Mouse (Mus musculus) thymus, postnatal 10 days (tissue): ENCODE measurements around the gene Slc23a2.

ENCODE experiments used
- DNase-seq, 2 experiments: peaks; one replicate each; pipeline ENCODE4 v3.0.0; 2021; ENCODE audit warnings: low spot score in 2 of 2

Slc23a2 gene

DNA sequence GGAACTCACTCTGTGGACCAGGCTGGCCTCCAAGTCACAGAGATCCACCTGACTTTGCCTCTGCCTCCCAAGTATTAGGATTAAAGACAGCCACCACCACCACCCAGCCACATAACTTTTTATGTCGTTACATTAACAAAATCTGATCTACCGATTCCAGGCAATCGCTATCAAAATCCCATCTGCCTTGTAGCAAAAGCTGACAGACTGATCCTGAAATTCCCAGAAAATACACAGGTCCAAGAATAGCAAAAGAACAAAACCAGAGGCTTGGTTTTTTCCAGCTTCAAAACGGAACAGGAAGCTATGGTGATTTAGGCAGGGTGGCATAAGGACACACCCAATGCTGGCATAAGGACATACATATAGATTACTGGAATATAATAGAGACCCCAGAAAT is 10.2 kb downstream of the Slc23a2 start:
- DNase-seq = no peak

DNA sequence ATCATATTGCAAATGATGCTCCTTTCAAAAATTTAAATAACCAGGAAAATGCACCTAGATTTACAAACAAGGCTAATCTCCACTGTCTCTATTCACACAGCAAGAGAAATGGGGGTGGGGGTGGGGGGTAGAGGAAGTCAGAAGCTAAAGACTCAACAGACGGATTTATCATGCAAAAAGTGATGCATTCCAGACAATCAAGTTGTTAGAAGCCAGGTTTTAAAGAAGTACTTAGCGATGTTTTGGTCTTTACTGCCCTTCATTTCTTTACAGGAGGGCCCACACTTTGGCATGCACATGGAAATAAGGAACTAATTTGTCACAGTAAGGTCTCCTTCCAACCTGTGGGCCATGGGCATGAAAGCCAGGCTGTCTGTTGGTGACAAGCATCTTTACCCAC is 11.5 kb downstream of the Slc23a2 start:
- no peak for DNase-seq

DNA sequence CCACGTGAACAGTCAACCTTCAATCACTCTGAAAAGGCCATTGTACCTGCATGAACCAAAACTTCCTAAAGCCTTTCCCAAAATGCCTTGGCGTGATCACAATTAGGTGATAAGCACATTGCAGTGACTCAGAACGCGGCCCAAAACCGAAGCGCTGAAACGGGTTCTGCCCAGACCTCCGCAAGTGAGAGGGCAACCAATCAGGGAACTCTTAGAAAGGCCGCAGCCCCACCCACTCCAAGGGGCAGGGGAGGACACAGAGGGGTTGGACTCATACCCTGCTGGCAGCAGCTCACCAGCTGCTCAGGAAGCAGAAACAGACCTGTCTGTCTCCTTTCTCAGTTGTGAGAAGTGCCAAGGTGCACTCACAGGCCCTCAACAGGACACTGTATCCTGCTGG is 13.6 kb downstream of the Slc23a2 start:
- DNase-seq = peak in 1 of 2 experiments; percentile 20

DNA sequence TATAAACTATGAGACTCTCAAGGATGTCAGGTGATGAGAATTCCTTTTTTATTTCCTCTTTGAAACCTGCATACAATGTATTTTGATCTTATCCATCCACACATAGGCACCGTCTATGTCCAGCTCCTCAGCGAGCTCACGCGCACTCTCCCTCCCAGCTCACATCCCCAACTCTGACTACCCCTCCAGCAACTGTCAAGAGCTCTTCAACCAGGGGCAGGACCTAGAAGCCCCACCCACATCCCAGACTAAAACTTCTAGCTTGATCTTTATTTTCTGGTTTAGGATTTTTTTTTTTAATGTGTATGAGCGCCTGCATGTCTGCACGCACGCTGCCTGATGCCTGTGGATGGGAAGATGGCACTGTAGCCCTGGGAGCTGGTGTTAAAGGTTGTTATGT is 14.9 kb downstream of the Slc23a2 start:
- no peak for DNase-seq

DNA sequence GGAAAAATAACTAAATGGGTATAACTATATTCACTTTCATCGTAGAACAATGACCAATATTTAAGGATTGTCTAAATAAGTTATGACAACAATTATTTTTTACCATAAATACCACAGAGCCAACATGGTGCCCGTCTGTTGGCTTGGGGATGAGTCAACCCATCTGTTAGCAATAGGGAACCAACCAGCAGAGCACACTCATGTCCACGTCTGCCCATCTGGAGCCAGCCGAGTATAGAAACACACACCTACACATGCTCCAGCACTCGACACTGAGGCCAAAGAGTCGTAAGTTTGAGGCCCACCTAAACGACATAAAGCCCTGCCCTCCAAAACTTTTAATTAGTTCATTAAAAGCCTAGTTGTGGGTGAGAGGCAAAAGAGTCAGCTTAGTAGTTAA is 15.7 kb downstream of the Slc23a2 start:
- no peak for DNase-seq

DNA sequence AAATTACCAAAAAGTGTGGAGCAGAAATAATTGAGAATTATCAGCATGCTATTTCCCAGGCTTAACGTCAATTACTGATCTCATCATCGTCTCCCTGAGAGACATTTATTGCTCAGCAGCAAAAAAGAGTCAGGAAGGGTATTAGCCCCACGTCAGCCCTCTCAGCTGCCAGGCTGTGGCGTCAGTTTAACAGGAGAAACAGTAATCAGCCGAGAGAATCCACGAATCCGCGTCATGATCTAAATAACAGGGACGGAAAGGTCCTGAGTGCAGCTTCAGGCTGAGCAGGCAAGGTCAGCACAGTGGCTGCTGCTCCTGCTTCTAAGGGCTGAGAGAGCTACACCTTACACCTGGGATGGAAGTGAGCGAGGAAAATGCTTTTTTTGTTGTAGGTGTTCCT is 17.0 kb downstream of the Slc23a2 start:
- no peak for DNase-seq

DNA sequence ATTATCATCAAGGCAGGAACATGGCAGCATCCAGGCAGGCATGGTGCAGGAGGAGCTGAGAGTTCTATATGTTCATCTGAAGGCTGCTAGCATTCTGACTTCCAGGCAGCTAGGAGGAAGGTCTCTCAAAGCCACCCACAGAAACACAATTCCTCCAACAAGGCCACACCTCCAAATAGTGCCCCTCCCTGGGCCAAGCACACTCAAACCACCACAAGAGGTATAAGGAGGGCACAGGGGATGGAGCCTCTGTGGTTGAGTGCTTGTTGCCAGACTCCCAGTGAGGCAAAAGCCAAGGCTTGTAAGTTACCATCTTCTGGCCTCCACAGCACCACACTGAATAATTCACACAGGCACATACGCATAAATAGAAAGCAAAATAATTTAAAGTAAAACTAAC is 18.6 kb downstream of the Slc23a2 start:
- DNase-seq = no peak

DNA sequence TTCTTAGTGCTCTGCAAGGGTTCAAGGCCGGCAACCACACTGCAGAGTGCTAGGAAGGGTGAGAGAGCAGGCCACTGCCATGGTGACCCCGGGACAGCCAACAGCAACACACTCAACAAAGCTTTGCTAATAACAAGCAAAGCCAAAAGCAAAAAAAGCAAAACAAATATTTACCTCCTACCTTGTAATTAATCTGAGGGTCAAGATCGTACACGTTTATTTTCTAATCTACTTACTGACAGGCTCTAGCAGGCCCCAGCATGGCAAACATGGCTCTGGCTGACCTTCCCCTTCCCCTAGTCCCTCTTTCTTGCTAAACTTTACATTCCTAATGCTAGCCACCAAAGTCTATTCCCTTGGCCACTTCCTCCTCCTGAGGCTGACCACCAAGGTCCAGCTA is 21.8 kb downstream of the Slc23a2 start:
- DNase-seq = no peak

DNA sequence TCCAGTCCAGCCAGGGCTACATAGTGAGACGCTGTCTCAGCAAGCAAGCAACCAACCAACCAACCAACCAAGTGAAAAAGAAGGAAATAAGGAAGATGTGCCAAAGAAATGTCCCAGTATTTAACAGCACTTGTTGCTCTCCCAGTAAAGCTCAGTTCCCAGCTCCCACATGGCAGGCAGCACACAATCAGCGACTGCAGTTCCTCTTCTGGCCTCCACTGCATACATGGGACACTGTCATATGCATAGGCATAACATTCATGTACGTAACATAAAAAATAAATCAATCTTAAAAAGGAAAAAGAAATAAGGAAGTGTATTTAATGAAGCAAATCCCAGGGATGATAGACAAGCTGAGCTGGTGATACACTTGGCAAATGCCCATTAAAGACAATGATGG is 23.9 kb downstream of the Slc23a2 start:
- no peak for DNase-seq

DNA sequence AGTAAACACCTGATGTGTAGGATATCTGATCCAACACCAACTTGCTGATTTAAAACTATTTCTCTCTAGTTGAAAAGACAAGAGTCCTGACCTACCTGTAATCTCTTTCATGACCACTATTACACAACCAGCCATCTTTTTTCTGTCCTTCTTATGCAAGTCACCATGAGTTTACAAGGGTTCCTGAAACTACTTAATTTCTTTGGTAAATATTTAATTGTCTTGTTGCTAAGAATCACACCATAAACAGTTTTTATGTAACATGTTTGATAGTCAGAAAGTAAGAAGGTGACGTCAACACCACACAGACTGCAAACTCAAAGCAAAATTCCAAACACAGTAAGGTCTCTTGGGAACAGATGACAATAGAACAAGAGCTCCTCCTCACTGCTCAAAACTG is 26.3 kb downstream of the Slc23a2 start:
- DNase-seq = no peak

DNA sequence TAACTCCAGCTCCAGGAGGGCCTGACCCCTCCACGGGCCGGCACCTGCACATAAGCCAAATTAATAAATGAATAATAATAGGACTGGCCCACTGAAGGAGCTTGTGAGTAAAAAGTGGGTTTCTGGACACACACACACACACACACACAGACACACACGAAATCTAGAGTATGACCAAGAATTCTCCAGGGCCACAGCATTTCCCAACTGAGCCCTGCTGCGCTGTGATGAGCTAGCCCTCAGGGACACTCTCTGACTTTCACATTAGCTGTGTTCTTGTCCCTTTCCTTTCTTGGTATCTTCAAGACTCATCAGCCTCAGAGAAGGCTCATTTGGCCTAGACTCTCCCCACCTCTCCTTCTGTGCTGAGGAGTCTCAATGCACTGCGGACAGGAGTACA is 29.0 kb downstream of the Slc23a2 start:
- no peak for DNase-seq

DNA sequence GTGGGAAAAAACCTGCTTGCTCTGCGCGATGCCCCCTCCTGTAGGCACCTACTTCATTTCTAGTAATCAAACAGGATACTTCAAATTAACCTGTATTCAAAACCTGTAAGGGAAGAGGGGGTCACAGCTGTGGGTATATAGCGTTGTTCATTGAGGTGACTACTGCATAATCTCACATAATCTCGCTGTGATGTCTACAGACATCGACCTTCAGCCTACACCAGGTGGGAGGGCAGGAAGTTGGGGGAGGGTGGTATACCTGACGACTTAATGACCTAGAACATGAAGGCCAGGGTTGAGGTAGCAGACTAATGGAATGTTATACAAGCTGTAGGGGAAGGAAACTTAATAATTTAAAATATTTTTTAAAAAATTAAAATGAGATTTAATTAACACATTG is 29.6 kb downstream of the Slc23a2 start:
- DNase-seq = no peak

DNA sequence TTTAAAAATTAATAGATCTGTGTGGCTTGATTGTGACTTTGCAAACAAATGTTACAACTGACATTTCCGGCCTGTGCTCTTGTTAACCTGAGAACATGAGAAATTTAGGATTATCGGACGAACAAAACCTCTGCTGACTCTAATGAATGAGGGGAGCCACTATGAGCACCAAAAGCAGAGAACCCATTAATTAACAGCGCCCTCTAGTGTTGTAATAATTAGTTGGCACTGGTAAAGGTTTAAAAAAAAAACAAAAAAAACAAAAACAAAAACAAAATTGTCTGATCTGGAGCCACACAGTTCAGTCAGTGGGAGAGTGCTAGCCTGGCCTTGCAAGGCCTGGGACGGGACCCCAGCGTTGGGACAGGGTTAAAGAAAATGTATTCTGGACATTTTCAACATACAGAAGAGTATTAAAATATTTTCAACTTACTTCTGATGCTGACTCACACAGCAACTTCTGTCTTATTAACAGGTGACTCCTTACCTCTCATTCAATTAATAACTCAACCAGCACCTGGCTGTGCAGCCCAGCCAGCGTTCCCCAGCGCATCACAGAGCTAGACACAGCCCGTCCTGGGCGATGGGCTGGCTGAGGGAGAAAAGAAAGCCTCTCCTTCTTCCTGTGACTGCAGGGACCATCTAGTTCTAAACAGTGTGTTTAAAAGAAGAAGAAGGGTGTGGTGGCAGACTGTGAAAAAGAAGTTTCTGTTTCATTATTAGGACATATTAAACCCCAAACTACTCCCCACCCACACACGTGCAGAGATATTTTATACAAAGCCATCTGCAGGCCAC is 30.7 kb downstream of the Slc23a2 start:
- peak in 1 of 2 experiments; percentile 45 for DNase-seq

DNA sequence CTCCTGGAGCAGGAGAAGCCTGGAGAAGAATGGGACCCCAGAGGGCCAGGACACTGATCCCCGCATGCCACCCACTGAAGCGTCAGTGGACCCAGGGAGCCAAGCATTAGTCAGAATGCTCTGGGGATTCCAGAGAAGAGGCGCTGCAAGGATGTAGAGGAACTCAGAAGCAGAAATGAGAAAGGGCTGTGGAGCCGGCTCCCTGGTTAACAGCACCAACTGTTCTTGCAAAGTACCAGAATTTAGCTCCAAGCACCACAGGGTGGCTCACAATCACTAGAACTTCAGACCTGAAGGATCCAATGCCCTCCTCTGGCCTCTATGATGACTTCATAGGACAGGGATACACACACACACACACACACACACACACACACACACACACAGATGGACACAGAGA is 32.6 kb downstream of the Slc23a2 start:
- no peak for DNase-seq

DNA sequence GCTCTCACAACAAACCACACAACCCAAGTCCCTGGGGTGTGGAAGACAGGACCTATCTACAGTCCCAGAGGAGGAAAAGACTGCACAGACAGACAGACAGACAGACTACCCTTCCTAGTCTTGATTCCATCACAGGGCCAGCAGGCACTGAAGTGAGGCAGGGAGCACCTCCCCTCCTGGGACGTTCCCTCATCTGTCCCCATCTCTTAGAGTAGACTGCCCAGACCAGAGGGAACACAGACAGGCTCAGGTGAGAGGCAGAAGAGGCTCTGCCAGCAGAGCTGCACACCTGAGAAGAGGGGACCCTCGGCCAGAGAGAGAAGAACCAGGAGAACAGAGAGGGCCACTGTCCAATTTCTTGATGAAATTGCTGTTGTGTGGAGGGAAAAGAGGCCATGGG is 33.0 kb downstream of the Slc23a2 start:
- DNase-seq = no peak

DNA sequence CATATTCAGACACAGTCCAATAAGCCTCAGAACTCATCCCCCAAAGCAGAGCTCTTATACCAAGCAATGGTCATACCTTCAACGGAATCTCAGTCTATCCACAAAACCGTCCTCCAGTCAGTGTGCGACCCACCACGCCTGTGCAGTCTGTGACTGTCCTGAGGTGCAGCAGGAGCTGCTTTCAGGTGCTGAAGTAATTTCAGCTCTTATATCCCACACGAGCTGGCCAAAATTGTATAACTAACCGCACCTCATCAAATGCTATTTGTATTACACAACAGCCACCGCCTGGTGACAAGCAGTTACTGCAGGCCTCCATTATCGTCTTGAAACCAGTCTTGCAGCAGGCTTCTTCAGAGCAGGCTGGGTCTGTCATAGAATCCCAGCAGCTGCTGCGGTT is 33.6 kb downstream of the Slc23a2 start:
- DNase-seq = peak; percentile 31 to 60

DNA sequence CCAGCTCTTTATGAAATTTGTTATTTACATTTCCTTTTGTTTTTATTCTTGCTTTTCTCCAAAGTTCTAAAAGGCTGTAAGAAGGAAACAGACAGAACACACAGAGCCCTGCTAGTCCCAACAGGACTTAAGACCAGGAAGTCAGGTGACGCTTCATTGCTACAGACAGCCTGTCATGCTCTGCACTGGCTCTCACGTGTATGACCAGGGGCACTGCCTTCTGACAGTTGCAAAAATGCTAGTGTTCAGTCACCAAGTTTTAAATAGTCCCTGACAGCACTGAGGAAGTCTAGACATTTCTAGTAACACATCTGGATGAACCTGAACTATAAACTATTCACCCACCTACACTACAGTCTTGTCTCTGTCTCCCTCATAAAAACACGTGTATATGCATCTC is 34.2 kb downstream of the Slc23a2 start:
- no peak for DNase-seq

DNA sequence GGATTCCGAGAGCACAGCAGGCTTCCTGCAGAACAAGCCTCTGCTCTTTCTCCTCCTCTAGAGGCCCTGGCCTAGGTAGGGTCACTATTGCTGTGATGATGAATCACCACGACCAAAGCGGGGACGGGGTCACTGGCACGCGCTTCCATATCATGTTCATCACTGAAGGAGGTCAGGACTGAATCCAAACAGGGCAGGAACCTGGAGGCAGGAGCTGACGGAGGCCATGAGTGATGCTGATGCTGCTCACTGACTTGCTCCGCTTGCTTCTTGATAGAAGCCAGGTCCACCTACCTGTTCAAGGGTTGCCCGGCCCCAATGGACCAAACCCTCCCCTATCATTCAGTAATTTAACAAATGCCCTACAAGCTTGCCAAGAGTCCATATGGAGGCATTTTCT is 35.9 kb downstream of the Slc23a2 start:
- DNase-seq = no peak

DNA sequence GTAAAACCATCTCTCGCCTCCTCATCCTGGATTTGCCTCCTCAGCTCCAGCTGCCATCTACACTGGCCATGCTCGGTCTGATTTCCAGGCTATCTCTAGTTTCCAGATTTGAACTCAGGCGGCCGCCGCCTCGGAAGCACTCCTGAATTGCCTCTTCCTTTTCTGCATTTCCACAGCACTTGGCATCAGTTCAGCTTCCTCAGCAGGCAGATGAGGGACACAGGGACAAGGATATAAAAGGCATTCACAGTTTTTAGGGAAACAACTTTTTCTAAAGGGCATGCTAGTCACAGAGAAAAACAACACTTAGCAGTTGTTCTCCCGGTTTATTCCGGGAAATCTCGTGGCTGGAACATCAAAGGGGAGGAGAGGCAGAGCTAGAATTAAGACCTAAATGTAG is 37.3 kb downstream of the Slc23a2 start:
- DNase-seq = no peak

DNA sequence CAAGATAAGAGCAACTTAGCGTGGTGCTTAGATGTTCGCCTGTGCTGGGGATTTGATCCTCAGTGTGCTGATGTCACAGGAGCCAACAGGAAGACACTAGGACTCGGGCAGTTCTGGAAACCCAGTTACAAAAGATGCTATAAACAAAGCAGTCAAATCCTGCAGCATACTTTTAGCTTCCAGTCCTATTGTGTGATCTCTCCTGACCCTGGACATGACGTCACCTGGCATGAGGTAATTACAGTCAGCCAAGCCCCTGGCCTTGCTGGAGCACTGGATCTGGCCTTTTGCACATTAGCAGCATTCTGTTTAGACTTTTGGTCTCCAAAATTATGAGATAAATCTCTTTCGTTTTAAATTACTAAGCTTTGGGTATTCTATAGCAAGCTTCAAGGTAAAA is 38.8 kb downstream of the Slc23a2 start:
- no peak for DNase-seq

DNA sequence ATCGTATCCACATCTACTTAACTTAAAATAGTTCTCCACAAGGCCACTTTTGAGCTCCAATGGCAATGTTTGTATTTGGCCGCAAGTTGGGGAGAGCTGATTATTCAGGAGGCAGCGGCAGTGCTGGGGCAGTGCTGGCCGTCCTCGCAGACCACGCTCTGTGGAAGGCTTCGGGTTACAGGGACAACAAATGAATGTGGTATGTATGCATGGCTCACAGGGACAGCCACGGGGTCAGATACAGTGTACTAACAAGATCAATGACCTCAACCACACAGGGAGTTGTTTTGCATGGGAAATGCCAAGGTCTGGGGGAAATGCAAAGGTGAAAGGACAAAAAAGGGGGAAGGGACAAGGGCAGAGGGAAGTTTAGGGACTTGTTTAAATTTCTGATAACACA is 41.6 kb downstream of the Slc23a2 start:
- DNase-seq = no peak

DNA sequence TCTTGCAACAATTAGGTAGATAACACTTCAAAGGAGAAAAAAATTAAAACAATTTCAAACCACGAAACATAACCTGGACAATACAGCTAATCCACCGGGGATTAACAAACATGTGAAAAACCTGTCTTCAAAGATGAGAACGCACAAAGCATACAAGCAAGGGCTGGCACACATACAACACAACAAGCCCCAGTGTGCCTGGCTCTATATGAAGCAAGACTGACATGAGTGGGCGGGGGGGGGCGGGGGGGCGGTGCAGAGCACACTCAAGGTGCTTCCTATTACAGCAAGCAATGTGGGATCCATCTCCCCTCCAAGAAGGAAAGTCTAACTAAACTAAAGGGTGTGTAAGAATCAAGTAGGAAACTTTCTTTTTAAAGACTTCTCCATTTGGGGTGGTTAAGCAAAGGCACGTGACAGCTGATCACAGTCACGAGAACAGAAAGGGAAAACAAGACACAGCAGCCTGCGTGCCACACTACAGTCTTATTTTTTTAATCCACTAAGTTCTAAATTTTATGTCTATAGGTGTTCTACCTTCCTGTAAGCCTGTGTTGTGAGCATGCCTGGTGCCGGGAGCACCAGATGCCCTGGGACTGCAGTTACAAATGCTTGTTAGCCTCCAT is 42.3 kb downstream of the Slc23a2 start:
- no peak for DNase-seq

DNA sequence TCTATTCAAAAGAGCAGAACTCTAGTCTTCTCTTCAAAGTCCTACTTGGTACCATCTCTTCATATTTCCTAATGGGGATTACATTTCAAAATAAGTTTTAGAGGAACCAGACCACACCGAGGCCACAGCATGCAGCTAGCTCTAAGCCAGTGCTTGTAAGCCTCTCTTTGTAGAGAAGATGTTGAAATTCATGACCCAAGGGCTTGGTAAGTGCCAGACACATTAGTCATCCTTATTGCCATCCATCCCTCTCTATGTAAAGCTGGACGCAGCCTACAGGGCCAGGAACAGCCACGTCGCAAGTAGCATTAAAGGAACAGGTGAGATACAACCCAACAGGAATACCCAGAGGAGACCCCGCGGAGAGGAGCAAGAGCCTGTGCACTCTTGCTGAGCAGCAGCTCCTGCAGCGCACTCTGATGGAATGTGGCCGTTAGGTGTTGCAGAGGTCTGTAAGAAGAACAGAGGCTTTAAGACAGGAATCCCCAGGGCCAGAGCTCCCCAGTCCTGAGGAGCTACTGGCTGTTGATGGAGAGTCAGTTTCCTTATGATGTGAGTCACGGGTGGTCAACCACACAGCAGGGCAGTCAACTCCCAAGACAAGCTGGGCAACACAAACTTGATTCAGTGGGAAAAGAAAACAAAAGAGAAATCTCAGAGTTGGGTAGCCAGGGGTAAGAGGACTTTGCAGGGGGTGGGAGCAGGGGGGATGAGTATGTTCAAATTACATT is 45.8 kb downstream of the Slc23a2 start:
- DNase-seq = no peak
